Mouse (Mus musculus): ENCODE results near the gene Srgap3.

GRCm38 (mm10) chr6:112809658-112810520 lies 137.2 kb downstream of the Srgap3 start:
- TF ChIP-seq HCFC1 (IDR thresholded peaks at IDR 0.05; ENCODE audit: borderline replicate concordance, insufficient read depth, low read length) (no peak), ZNF384 (IDR thresholded peaks at IDR 0.05; ENCODE audit: low read depth, low read length) (no peak), CHD2 (IDR thresholded peaks at IDR 0.05; ENCODE audit: low read depth, low read length) (no peak), MAFK (IDR thresholded peaks at IDR 0.05; ENCODE audit: insufficient read depth, low read depth, low read length) (no peak), ZC3H11A (IDR thresholded peaks at IDR 0.05; ENCODE audit: borderline replicate concordance, low read depth, low read length) (no peak)
